Mouse (Mus musculus) liver, embryonic 13.5 days (tissue): Measurements from ENCODE around the gene Senp5. TPM values are rescaled to one million over a fixed set of nuclear protein-coding genes. Genes with fewer than 3 reads are reported as not detected.
A peak's percentile ranks its signal among the peaks of the same experiment; 100 is the strongest.

Experiments used
- ATAC-seq: fragments of 200-750 bp; cut with Nextera tagmentation; 2 replicates; pipeline ENCODE4 v1.8.0; 2017; ENCODE audit warnings: low read depth, mild to moderate bottlenecking, moderate number of reproducible peaks, moderate library complexity
- DNase-seq: peaks from one replicate; pipeline ENCODE4 v3.0.0; 2022
- H3K27ac ChIP-seq: fragments of 300-500 bp; sonication (generic); 2 replicates; pipeline ENCODE4 v1.5.1; 2015; ENCODE audit warnings: moderate library complexity, mild to moderate bottlenecking, inconsistent platforms
- H3K27me3 ChIP-seq: fragments of 300-500 bp; sonication (generic); 2 replicates; pipeline ENCODE4 v1.6.1; 2015; ENCODE audit warnings: mild to moderate bottlenecking, inconsistent platforms
- H3K36me3 ChIP-seq: fragments of 300-500 bp; sonication (generic); 2 replicates; pipeline ENCODE4 v1.6.1; 2015; ENCODE audit warnings: mild to moderate bottlenecking, inconsistent platforms
- H3K4me1 ChIP-seq: fragments of 300-500 bp; sonication (generic); replicated peaks from 2 replicates; pipeline ENCODE4 v1.6.1; 2015; ENCODE audit warnings: inconsistent platforms
- H3K4me2 ChIP-seq: fragments of 300-500 bp; sonication (generic); 2 replicates; pipeline ENCODE4 v1.6.1; 2015; ENCODE audit warnings: inconsistent platforms, mild to moderate bottlenecking, moderate library complexity
- H3K4me3 ChIP-seq: fragments of 300-500 bp; sonication (generic); replicated peaks from 2 replicates; pipeline ENCODE4 v1.5.1; 2015; ENCODE audit warnings: mild to moderate bottlenecking, inconsistent platforms
- H3K9ac ChIP-seq: fragments of 300-500 bp; sonication (generic); 2 replicates; pipeline ENCODE4 v1.6.1; 2015; ENCODE audit warnings: mild to moderate bottlenecking, inconsistent platforms
- H3K9me3 ChIP-seq: fragments of 300-500 bp; sonication (generic); replicated peaks from 2 replicates; pipeline ENCODE4 v1.6.1; 2016; ENCODE audit warnings: inconsistent platforms
- WGBS: fragments of 180-500 bp; shearing (Covaris S2); methylation state at CpG from one replicate; pipeline ENCODE4 v1.1.7; 2015; ENCODE audit not compliant: insufficient replicate concordance; 5-methylcytosine and 5-hydroxymethylcytosine counted together
- polyA plus RNA-seq: library from polyadenylated mRNA; unstranded; fragments of >200 nt; fragmentation: Nextera tagmentation; extraction: Ambion mirVana; gene quantifications from 2 replicates; pipeline ENCODE4 v1.2.1, GENCODE M21; 2015

Gene Senp5
- polyA plus RNA-seq, result 6.4 and 7.9 TPM in 2 replicates

DNA sequence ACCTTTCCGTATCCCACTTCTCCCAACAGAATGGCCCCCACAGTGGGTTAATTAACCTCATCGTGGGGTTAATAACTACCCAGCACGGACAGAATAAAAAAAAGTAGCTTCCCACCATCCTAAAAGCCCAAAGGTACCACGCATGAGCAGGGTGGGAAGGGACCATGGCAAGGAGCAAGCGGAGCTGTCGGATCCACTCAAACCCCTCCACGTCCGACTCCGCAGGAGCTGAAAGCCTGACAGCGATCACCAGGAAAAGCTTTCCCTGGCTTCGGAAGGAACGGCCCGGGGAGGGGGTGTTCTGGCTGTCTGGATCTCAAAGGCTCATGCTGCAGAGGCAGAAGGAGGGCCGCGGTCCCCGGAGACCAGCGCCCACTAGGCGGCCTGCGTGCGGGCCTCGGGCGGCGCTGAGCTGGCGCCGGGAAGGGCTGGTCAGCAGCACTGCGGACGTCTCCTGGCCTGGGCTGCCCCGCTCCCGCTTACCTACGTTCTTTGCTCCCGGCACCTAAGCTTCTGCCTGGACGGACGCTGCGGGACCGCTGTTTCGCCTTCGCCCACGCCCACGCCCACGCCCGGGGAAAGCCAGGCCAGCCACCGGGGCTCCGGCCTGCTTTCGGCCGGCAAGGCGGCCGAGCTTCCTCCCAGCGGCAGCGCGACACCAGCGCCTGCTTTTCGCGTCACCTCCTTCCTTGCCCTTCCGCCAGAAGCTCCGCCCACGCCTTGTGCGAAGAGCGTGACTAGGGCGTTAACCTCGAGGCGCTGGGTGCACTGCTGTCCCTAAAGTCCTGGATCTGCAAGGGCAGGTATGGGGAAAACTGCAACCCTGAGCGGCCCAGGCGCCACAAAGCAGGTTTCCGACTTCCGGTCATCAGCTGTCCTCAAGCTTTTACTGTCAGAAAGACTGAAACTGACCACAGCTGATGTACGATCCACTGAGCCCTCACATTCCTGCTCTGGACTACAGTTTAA, at the start of gene Senp5:
Gene Senp5 (minus strand): TSS at position 779 of the 969 bp plus-strand sequence.
- Histone ChIP-seq H3K9me3 (no peaks in the 10 kb centered on the region), H3K27me3 (no peaks in the 10 kb centered on the region), H3K36me3 (peaks cover 3% of the 10 kb centered on the region; the same call in 1 of the 2 replicates), H3K4me1 (peaks cover 30% of the 10 kb centered on the region), H3K27ac (peak within 1 kb of the TSS; percentile 76), H3K4me2 (peak within 1 kb of the TSS; percentile 92), H3K4me3 (peak within 1 kb of the TSS; percentile 89), H3K9ac (peak within 1 kb of the TSS; percentile 91)
- ATAC-seq (peak; percentile 95), DNase-seq (peak; percentile 88)
- WGBS, result under 1% methylated on average over 66 of the region's 66 CpGs

DNA sequence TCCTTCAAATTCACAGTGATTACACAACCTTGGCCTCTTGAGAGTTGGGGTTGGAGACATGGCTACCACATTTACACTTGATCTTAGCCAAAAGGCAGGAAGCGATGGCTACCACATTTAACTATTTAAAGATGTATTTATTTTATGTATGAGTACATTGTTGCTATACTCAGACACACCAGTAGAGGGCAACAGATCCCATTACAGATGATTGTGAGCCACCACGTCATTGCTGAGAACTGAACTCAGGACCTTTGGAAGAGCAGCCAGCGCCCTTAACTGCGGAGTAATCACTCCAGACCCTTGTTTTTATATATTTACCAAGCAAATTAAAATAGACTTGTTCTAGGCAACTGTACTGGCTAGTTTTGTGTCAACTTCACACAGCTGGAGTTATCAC, 39.3 kb upstream of the Senp5 start:
- H3K36me3 ChIP-seq, result peaks cover 65% of the 10 kb centered on the region
- WGBS, result 74% methylated on average over 4 of the region's 4 CpGs
- no peak for DNase-seq

DNA sequence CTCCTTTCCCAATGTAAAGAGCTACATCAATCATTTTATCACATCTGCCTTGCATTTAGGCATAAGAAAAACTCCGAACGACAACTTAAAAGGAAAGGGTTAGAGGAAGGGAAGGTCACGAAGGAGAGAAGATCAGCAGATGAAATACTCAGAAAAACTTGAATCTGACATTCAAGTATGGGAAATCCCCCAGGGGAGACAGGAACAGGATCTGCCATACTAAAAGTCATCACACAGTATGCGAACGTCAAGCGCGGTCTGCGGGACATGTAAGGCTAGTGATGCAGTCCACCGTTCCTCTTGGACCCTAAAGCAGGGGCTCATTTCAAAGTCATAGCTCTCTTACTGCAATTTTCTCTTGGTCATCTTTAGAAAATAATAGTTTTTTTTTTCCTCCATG, 16.6 kb upstream of the Senp5 start:
- Histone ChIP-seq H3K9ac (no peak overlapping the region), H3K36me3 (peaks cover 66% of the 10 kb centered on the region), H3K4me3 (no peak overlapping the region), H3K4me1 (0 out of 2 replicates have a peak, but pooled peaks cover 5% of the 10 kb centered on the region), H3K4me2 (no peak overlapping the region), H3K27ac (no peak overlapping the region), H3K27me3 (no peaks in the 10 kb centered on the region), H3K9me3 (no peaks in the 10 kb centered on the region)
- WGBS, result 95% methylated on average over 9 of the region's 9 CpGs
- DNase-seq (no peak), ATAC-seq (no peak)

More for the DNA sequence above, 39.3 kb upstream of the Senp5 start:
- H3K9me3 ChIP-seq, result no peaks in the 10 kb centered on the region
- no peak overlapping the region for H3K4me3 ChIP-seq
- H3K4me1 ChIP-seq, result no peaks in the 10 kb centered on the region
- H3K9ac ChIP-seq, result no peak overlapping the region
- ATAC-seq, result no peak
- no peak overlapping the region for H3K27ac ChIP-seq
- H3K27me3 ChIP-seq, result no peaks in the 10 kb centered on the region
- no peak overlapping the region for H3K4me2 ChIP-seq

DNA sequence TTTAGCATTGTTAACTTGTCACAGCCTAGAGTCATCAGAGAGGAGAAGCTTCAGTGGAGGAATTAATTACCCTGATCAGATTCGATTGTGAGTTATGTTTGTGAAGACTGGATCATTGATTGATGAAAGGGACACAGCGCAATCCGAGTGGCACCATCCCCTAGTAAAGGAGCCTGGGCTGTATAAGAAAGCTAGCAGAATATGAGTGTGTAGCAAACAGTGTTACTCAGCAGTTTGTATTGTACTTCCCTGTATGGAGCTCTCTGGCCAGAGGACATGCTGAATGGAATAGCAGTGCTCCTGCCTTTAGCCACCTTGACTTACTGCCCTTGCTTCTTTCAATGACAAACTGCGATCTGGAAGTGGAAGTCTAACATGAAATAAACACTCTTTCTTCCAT, 7.2 kb upstream of the Senp5 start:
- ATAC-seq, result no peak
- H3K4me3 ChIP-seq, result no peak overlapping the region
- H3K27ac ChIP-seq, result no peak overlapping the region
- H3K9me3 ChIP-seq, result no peaks in the 10 kb centered on the region
- H3K4me1 ChIP-seq, result no peaks in the 10 kb centered on the region
- DNase-seq, result no peak
- 65% methylated on average over 4 of the region's 4 CpGs for WGBS
- H3K4me2 ChIP-seq, result no peak overlapping the region
- no peak overlapping the region for H3K9ac ChIP-seq
- no peaks in the 10 kb centered on the region for H3K27me3 ChIP-seq
- 0 out of 2 replicates have a peak, but pooled peaks cover 3% of the 10 kb centered on the region for H3K36me3 ChIP-seq

DNA sequence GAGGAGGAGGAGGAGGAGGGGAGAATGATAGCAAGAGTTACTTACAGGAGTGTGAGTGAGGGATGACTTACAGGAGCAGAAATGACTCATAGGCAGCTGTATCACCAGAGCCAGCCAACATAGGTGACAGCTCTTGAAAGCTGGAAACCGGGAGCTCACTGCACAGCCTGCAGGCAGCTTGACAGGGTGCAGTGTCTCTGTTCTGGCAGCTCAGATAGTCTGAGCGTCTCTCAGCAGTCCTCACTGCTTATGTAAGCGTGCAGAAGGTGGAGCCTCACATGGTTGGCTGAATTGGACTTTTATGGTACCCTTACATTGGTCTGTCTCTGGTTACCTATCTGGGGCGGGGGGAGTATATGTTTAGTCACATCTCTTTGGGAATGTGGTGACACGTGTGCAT, 6.8 kb upstream of the Senp5 start:
- H3K36me3 ChIP-seq, result 0 out of 2 replicates have a peak, but pooled peaks cover 3% of the 10 kb centered on the region
- DNase-seq, result no peak
- 23% methylated on average over 5 of the region's 5 CpGs for WGBS
- H3K9ac ChIP-seq, result no peak overlapping the region
- no peak overlapping the region for H3K27ac ChIP-seq
- no peak overlapping the region for H3K4me2 ChIP-seq
- no peaks in the 10 kb centered on the region for H3K4me1 ChIP-seq
- H3K27me3 ChIP-seq, result no peaks in the 10 kb centered on the region
- H3K9me3 ChIP-seq, result no peaks in the 10 kb centered on the region
- H3K4me3 ChIP-seq, result no peak overlapping the region
- peak; percentile 60 for ATAC-seq

DNA sequence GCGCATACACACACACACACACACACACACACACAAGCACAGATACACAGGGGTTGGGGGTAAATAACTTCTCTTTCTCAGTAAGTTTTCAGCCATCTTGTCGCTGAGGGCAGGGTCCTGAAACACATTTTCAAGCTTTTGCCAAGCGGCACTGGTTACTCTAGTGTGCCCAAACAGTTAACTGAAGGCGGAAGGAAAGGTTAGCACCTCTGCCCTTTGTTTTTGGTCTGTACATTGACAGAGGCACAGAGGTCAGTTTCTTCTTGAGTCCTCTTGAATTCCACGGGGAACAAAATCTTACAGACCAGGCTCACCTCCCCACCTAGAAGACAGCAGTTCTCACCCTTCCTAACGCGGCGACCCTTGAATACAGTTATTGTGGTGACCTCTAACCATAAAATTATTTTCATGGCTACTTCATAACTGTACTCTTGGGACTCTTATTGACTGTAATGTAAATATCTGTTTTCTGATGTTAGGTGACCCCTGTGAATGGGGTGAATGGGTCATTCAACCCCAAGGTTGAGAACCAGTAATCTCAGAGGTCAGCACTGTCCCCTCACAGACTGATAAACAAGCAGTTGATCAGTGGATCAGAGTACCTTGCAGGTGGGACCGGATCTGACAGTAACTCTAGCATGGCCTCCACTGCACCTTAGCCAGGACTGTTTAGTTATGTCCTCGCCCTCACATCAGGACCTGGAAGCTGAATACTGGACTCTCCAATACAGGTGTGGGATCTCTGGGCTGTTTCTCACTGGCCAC, 5.6 kb upstream of the Senp5 start:
- Histone ChIP-seq H3K27ac (peak overlapping the region; percentile 50), H3K36me3 (no peaks in the 10 kb centered on the region), H3K4me1 (peaks cover under 1% of the 10 kb centered on the region), H3K9me3 (no peaks in the 10 kb centered on the region), H3K9ac (no peak overlapping the region), H3K4me2 (peak overlapping the region; percentile 21; the same call in 1 of the 2 replicates), H3K4me3 (0 out of 2 replicates have a peak overlapping the region, but pooled peaks have one; percentile 4), H3K27me3 (no peaks in the 10 kb centered on the region)
- ATAC-seq (peak; percentile 53), DNase-seq (no peak)
- 61% methylated on average over 10 of the region's 10 CpGs for WGBS

DNA sequence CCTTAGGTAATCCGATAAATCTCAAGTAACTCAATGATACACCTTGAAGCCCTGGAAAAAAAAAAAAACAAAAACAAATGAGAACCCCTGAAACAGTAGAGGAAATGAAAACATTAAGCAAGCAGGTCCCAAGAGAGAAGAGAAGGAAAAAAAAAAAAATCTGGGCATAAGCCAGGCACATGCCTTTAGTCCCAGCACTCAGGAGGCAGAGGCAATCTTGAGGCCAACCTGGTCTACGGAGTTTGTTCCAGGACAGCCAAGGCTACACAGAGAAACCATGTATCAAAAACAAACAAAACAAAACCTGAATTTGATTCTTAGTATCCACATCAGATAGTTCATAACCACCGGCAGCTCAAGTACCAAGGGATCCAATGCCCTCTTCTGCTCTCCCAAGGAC, 1.6 kb upstream of the Senp5 start:
- 87% methylated on average over 3 of the region's 3 CpGs for WGBS
- Histone ChIP-seq H3K4me2 (no peak overlapping the region), H3K27ac (no peak overlapping the region), H3K4me3 (no peak overlapping the region), H3K36me3 (peaks cover 3% of the 10 kb centered on the region; the same call in 1 of the 2 replicates), H3K9ac (no peak overlapping the region), H3K27me3 (no peaks in the 10 kb centered on the region), H3K4me1 (peaks cover 27% of the 10 kb centered on the region), H3K9me3 (no peaks in the 10 kb centered on the region)
- ATAC-seq (no peak), DNase-seq (no peak)

DNA sequence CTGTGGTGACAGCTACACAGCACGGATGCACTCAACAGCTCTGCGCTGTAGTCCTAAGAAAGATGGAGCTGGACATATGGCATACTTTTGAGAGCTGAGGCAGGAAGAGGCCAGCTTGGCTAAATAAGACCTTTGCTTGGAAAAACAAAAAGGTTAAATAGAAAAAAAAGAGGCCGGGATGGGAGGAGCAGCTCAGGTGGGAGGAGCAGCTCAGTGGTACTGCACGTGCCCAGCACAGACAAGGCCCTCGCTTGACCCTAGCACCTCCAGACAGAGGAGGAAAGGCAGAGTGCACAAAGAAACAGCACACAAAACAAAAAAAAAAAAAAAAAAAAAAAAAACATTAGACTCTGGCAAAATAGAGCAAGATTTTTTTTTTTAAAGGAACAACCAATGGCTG, 6.7 kb downstream of the Senp5 start:
- ATAC-seq (no peak), DNase-seq (no peak)
- H3K27me3 ChIP-seq, result no peaks in the 10 kb centered on the region
- H3K9ac ChIP-seq, result no peak overlapping the region
- no peaks in the 10 kb centered on the region for H3K9me3 ChIP-seq
- H3K27ac ChIP-seq, result no peak overlapping the region
- no peak overlapping the region for H3K4me2 ChIP-seq
- peaks cover 11% of the 10 kb centered on the region for H3K4me1 ChIP-seq
- no peak overlapping the region for H3K4me3 ChIP-seq
- 72% methylated on average over 5 of the region's 5 CpGs for WGBS
- peaks cover 28% of the 10 kb centered on the region for H3K36me3 ChIP-seq

DNA sequence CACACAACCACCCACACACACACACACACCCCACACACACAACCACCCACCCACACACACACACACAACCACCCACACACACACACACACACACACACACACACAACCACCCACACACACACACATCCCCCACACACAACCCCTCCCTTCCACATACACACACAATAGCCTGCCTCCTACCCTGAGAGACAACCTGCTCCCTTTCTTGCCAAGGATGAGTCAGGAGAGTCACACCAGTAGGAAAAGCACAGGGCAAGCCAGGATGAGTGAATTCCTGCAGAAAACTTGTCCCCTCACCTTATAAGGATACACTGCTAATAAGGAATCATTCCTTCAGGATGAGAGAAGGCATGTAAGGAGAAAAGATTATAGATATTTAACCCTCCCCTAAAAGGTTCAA, 9.1 kb downstream of the Senp5 start:
- no peaks in the 10 kb centered on the region for H3K27me3 ChIP-seq
- no peak overlapping the region for H3K9ac ChIP-seq
- no peak overlapping the region for H3K4me3 ChIP-seq
- no peak for ATAC-seq
- DNase-seq, result no peak
- no peak overlapping the region for H3K4me2 ChIP-seq
- no peak overlapping the region for H3K27ac ChIP-seq
- H3K36me3 ChIP-seq, result peaks cover 37% of the 10 kb centered on the region
- no peaks in the 10 kb centered on the region for H3K9me3 ChIP-seq
- 0 out of 2 replicates have a peak, but pooled peaks cover 3% of the 10 kb centered on the region for H3K4me1 ChIP-seq

DNA sequence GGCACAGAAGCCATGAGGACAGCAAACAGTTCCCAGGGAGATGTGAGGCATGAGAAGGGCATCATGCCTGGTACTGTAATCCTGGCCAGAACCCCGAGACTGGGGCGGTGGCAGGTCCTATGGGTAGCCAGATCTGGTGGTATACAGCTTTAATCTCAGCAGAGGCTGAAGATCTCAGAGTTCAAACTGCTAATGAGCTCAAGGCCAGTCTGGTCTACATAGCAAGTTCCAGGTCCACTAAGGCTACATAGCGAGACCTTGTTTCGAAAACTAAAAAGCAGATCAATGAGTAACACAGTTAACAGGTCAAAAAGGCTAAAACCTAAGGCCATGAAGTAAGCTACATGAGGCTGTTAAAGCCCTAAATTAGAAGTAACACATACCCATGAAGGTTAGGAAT, 9.9 kb downstream of the Senp5 start:
- no peaks in the 10 kb centered on the region for H3K4me1 ChIP-seq
- H3K4me2 ChIP-seq, result no peak overlapping the region
- 89% methylated on average over 4 of the region's 4 CpGs for WGBS
- no peak overlapping the region; the same call in 1 of the 2 replicates for H3K27ac ChIP-seq
- peaks cover 45% of the 10 kb centered on the region for H3K36me3 ChIP-seq
- no peak overlapping the region for H3K9ac ChIP-seq
- DNase-seq (no peak), ATAC-seq (no peak)
- no peaks in the 10 kb centered on the region for H3K27me3 ChIP-seq
- H3K9me3 ChIP-seq, result no peaks in the 10 kb centered on the region
- H3K4me3 ChIP-seq, result no peak overlapping the region

DNA sequence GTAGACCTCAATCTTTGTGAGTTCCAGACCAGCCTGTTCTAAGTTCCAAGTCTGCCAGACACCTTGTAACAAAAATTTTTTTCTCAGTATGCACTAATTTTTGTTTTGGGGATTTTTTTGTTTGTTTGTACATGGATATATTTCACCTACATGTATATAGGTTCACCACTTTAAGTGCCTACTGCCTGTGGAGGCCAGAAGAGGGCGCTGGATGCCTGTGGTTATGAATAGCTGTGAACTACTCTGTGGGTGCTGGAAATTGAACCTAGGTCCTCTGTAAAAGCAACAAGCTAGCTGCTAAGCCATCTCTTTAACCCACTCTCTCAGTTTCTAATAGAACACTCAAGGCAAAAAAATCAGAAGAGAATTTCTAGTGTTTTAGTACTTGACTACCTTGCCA, 11.0 kb downstream of the Senp5 start:
- no peaks in the 10 kb centered on the region for H3K27me3 ChIP-seq
- DNase-seq, result no peak
- no peaks in the 10 kb centered on the region for H3K9me3 ChIP-seq
- H3K4me3 ChIP-seq, result no peak overlapping the region
- no peak overlapping the region for H3K4me2 ChIP-seq
- 43% methylated on average over 1 of the region's 1 CpGs for WGBS
- no peak overlapping the region for H3K9ac ChIP-seq
- ATAC-seq, result no peak
- no peak overlapping the region for H3K27ac ChIP-seq
- H3K36me3 ChIP-seq, result peaks cover 55% of the 10 kb centered on the region
- H3K4me1 ChIP-seq, result no peaks in the 10 kb centered on the region
